Mouse (Mus musculus): ENCODE data around the gene Etv6.
A peak's percentile ranks its signal among the peaks of the same experiment; 100 is the strongest.

Etv6 gene

GRCm38 (mm10) chr6:134171235-134171634, 135.7 kb downstream of the Etv6 start:
- DNase-seq (ENCODE audit: low spot score in 2 of 2), result no peak

DNA sequence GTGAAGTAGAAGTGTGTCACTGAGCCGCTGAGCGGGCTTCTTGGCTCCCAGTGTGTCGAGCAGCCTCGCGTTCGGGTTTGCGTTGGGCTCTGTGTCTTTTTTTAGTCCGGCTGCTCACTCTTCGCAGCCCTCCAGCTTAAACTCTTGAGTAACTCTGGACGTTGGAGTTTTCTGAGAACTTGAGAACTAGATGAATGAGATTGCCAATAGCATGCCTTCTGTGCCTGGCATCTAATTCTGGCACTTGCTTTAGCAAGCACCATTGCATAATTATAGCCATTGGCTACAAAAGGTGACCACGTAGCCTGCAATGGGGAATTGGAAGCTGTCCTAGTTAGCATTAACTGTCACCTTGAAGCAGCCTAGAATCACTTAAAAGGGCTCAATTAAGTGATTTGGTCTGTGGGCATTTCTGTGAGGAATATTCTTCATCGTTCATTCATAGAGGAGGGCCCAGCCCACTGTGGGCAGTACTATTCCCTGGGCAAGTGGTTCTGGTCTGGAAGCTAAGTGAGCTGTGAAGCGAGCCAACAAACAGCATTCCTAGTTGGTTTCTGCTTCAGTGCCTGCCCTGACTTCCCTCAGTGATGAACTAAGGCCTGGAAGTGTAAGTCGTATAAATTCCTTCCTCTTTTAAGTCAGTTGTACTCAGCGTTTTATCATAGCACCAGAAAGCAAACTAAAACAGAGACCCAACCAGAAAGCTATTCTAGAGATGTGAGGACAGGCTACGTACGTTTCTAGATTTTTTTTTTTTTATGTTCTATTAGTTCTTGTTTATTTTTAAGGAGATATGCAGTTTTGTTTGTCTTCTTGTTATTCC, 136.6 kb downstream of the Etv6 start:
- no peak for DNase-seq (ENCODE audit: low spot score in 2 of 2)

DNA sequence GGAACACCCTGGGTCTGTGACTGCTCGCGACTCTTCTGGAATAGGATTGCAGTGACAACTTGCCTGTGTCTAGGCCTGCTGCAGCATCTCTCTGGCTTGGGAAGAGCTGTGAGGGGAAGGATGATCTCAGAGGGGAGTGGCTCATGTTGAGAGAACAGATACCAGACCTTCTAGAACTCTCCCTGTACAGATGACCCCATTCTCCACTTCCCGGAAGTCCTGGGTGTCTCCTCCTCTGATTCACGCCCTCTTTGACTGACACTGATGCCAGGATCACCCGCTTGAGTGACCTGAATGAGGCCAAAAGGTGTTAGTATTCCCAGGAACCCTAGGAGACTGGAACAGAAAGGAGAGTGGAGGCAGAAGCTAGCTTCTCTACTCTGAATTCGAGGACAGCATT, 137.9 kb downstream of the Etv6 start:
- no peak for DNase-seq (ENCODE audit: low spot score in 2 of 2)

- DNase-seq (ENCODE audit: low spot score in 2 of 2), result no peak
Measured at GRCm38 (mm10) chr6:134175059-134175458, 139.6 kb downstream of the Etv6 start.

DNA sequence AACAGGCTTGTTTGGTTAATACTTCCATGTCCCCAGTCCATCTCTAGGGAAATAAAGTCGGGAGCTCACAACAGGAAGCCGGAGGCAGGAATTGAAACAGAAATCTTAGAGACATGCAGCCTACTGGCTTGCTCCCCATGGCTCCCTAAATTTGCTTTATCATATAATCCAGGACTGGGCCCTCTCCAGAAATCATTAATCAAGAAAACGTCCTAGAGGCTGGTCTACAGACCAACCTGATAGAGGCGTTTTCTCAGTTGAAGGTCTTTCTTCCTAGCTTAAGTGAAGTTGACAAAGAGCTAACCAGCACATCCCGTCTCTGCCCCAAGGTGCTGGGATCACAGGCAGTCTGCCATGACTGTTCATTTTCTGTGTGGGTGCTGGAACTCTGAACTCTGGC, 141.7 kb downstream of the Etv6 start:
- no peak for DNase-seq (ENCODE audit: low spot score in 2 of 2)

DNA sequence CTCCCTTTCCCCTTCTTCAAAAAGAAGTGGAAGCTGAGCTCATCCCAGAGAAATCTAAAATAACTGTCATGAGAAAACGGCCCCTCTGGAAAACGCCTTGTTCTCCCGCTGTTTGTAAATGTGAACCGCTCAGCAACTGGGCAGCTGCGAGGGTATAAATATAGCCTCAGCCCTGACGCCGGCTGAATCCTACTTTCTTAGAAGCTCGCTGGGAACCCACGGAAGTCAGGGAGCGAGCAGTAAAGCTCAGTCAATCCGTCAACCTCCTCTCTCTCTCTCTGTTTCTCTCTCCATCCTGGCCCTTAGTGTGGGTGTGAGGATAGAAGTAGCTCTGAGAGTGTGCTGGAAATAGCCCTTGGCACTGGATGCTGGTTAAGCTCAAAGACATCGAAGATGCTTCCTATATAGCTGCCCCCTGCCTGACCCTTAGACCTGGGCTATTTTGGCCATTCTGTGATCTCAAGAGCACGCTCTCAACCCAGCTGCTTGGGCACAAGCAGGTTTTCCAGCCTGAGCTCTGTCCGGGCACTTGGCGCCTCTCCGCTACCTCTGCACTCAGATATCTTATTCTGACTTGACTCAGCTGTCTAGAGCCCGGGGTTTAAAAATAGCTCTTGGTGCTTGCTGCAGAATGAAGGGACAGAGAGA, 146.9 kb downstream of the Etv6 start:
- no peak for DNase-seq (ENCODE audit: low spot score in 2 of 2)

DNA sequence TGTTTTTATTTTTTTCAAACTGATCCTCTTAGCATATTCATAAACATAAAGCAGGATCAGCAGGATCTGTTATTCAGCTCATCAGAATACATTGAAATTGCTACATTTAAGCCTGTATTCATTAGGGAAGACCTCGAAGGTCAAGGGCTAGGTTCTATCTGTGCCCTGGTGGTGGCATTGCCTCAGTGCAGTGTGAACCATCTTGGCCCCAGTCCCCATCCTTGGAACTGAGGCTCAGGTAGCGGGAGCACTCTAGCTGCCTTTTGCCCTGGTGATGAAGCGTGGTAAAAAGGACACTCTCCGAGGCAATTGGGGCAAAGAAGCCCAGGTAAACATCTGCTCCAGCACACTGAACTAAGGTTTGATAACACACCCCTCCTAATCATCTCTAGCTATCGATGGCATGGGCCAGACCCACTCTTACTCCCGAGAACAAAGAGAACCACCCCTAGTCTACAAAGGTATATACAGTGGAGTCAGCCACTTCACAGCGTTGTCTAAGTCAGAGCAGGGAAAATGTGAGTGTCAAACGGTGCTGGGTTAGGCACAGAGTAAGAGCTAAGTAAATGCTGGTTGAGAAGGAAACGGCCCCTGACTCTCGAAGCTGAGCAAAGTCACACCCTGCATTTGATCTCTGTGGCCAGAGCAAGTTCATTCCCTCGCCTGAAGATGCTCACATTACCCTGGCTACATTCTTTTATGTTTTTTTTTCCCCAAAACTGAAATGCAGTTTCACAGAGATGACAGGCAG, 148.3 kb downstream of the Etv6 start:
- DNase-seq (ENCODE audit: low spot score in 2 of 2), result no peak

- no peak for DNase-seq (ENCODE audit: low spot score in 2 of 2)
Measured at GRCm38 (mm10) chr6:134186286-134186903, 150.9 kb downstream of the Etv6 start.

DNA sequence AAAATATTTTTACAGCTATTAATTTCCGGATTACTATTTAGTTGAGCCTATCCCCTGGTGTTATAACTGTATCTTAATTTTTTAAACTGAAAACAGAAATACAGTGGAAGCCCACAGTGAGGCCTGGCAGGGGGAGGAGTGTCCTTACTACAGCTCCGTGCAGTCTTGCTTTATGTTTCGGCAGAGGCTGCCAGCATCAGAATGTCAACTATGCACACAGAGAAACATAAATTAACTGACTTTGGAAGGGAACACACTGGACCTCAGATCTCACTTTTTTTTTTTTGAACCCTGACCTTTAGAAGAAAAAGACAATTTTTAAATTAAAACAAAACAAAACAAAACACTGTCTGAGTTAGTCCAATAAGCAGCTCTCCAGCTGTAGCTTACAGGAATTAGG, 153.2 kb downstream of the Etv6 start:
- no peak for DNase-seq (ENCODE audit: low spot score in 2 of 2)

DNA sequence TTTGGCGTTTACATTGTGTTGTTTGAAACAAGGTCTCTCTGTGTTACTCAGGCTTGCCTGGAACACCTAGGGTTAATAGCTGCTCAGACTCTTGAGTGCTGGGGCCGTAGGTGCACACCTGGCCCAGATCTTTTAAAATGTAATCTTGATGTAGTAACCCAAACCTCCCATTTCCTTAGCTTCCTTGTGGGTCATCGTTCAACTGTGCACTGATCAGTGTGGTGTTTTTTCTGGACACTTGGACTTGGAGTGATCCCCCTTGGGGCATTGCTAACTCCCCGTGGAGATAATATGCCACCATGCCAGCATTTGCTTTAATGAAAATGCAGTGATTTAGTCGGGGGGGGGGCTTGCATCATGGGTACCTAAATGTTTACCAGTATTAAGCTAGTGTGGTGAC, 153.7 kb downstream of the Etv6 start:
- DNase-seq (ENCODE audit: low spot score in 2 of 2), result no peak

- DNase-seq (ENCODE audit: low spot score in 2 of 2), result peak in 1 of 2 experiments; percentile 22
Measured at GRCm38 (mm10) chr6:134189575-134190132, 154.2 kb downstream of the Etv6 start.

GRCm38 (mm10) chr6:134190597-134191278, 155.2 kb downstream of the Etv6 start:
- DNase-seq (ENCODE audit: low spot score in 2 of 2), result no peak

GRCm38 (mm10) chr6:134192710-134193109, 157.2 kb downstream of the Etv6 start:
- DNase-seq (ENCODE audit: low spot score in 2 of 2), result no peak

DNA sequence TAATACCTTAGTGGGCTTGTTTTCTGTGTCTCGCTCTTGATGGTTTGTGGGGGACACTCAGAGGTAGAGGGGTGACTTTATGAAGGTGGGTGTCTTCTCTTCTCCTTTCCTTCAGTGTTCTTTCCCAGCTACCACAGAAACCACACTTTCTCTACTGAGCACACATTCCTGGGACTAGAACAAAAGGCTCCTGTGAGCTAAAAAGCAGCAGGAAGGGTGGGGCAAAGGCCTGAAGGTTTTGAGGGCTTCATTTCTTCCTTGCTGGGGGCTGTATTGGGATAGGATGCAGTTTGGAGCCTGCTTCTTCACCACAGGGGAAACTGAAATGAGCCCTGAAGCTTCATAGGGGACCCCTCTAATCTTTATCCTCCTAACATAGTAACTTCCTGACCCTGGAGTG, 164.4 kb downstream of the Etv6 start:
- DNase-seq (ENCODE audit: low spot score in 2 of 2), result no peak

GRCm38 (mm10) chr6:134200577-134200976, 165.1 kb downstream of the Etv6 start:
- DNase-seq (ENCODE audit: low spot score in 2 of 2), result no peak

DNA sequence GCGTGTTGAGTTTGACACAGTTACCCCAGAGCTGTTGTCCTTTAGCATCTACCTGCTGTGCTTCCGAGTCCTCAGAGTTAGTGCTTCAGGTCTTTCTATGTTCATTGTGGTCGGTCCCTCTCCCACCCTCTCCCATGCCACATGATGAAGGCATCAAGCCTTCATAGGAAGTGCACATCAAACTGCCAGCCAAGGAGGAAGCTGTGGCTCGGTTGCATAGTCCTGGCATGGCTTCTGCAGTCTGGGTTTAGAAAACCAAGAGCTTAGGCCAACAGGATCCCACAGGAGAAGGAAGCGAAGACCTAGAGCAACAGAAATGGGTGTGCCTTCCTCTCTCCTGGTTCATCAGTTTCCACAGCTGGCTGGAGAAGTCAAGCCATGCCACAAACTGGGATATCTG, 166.7 kb downstream of the Etv6 start:
- no peak for DNase-seq (ENCODE audit: low spot score in 2 of 2)

DNA sequence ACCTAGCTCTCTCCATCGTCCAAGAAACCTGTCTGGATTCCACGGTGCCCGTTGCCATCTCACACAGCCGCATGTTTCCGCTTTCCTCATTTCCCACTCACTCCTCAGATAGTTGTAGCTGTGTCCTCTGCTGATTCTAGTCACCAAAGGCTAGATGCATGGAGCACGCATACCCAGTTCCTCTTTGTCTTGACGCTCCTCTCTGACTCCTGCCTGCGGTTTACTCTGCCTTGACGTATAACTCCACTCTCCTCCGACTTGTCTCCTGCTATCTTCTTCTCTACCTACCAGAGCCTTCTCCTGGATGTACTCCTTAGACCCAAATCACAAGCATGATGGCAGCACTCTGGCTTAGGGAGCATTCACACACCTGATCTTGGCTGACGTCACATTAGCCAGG, 169.7 kb downstream of the Etv6 start:
- no peak for DNase-seq (ENCODE audit: low spot score in 2 of 2)

DNA sequence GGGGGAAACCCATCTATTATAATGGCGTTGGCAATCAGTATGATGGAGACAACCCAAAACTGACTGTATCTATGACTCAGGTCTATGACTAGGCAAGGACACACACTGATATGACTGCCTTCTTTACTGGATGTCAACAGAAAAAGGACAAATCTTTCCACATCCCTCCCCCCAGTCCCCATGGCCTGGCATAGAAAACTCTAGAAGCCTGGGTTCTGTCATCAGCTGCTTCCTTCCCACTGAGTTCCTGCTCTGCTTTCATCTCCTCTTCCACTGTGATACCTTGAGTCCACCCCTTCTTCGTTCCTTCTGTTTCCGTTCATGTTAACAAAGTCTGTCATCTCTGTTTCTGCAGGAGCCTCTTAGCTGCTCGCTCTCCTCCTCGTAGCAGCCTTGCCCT, 170.2 kb downstream of the Etv6 start:
- no peak for DNase-seq (ENCODE audit: low spot score in 2 of 2)

DNA sequence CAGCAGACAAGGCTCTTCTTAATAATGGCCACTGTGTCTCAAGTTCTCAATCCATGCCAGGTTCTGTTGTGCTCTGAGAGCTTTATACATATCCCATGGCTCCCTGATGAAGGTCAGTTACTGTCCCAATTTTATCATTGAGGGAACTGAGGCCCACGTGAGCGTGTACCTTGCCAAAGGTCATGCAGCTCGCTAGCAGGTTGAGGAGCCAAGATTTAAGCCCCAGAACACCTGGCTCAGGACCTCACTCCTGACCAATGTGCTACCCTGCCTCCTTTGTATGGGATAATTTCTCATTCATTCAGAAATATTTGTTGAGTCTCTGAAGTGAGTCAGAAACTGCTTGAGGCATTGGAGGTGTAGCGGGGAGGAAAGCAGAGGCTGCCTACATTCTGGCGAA, 170.8 kb downstream of the Etv6 start:
- no peak for DNase-seq (ENCODE audit: low spot score in 2 of 2)

DNA sequence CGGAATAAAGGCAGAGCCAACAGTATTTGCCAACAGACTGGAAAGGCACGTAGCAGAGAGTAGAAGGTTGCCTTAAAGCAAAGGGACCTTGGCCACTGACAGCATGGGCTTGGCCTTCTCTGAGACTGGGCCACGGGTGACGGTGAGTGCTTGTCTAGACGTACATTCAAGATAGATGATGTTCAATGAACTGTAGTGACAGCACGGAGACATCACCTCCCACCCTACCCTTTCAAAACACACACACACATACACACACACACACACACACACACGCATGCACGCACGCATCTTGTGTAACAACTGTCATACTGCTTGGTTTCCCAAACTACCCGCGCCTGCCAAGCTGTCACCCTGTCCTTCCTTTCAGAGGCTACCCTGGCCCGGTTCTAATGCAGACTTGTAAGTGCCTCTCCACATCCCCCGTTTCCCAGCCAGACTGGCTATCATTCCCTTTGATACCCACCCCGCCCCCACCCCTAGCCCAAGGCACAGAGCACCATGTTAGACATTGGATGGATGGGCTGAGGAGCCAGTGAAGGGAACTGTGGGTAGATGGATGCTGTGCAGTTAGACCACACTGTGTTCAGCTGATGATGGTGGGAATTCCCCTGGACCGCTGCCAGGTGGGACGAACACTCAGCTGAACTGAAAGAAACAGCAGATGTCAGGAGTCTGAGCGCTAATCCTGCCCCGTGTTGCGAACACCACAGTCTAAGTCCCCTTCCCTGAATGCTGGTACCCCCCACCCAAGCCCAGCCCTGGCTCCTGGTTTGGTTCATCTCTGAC, 172.1 kb downstream of the Etv6 start:
- DNase-seq (ENCODE audit: low spot score in 2 of 2), result peak; percentile 60 to 92

All from cerebellum, postnatal 4 days (tissue).